Mouse (Mus musculus) liver, embryonic 11.5 days (tissue): ENCODE data around the gene Efna2. TPM values are rescaled to one million over a fixed set of nuclear protein-coding genes. Genes with fewer than 3 reads are reported as not detected.
A peak's percentile ranks its signal among the peaks of the same experiment; 100 is the strongest.
"Not testable (repeated sequence)": the region's sequence is repeated elsewhere in the genome, so short reads cannot be mapped to it uniquely, and the experiment has no call there.

Experiments used
- ATAC-seq: fragments of 200-750 bp; cut with Nextera tagmentation; replicated peaks from 2 replicates; pipeline ENCODE4 v1.8.0; 2017; ENCODE audit warnings: moderate number of reproducible peaks, mild to moderate bottlenecking, moderate TSS enrichment, moderate library complexity; ENCODE audit not compliant: low FRiP score
- DNase-seq: peaks from one replicate; pipeline ENCODE4 v3.0.0-alpha.2; 2017; ENCODE audit warnings: low spot score
- H3K27ac ChIP-seq: fragments of 300-500 bp; sonication (generic); 2 replicates; pipeline ENCODE4 v1.5.1; 2014; ENCODE audit warnings: mild to moderate bottlenecking, low read depth, low read length, control low read depth
- H3K27me3 ChIP-seq: fragments of 300-500 bp; sonication (generic); replicated peaks from 2 replicates; pipeline ENCODE4 v1.6.1; 2014; ENCODE audit warnings: low read length, mixed read lengths; ENCODE audit not compliant: control insufficient read depth, insufficient read depth
- H3K36me3 ChIP-seq: fragments of 300-500 bp; sonication (generic); 2 replicates; pipeline ENCODE4 v1.6.1; 2014; ENCODE audit warnings: mild to moderate bottlenecking, low read length, moderate library complexity, mixed read lengths; ENCODE audit not compliant: control insufficient read depth, insufficient read depth
- H3K4me1 ChIP-seq: fragments of 300-500 bp; sonication (generic); replicated peaks from 2 replicates; pipeline ENCODE4 v1.6.1; 2014; ENCODE audit warnings: low read length, mixed read lengths; ENCODE audit not compliant: control insufficient read depth, insufficient read depth
- H3K4me2 ChIP-seq: fragments of 300-500 bp; sonication (generic); 2 replicates; pipeline ENCODE4 v1.6.1; 2014; ENCODE audit warnings: mild to moderate bottlenecking, control low read depth, moderate library complexity
- H3K4me3 ChIP-seq: fragments of 300-500 bp; sonication (generic); 2 replicates; pipeline ENCODE4 v1.5.1; 2014; ENCODE audit warnings: low read depth, low read length, control low read depth
- H3K9ac ChIP-seq: fragments of 300-500 bp; sonication (generic); 2 replicates; pipeline ENCODE4 v1.6.1; 2014; ENCODE audit warnings: low read depth, low read length, control low read depth
- H3K9me3 ChIP-seq: fragments of 300-500 bp; sonication (generic); 2 replicates; pipeline ENCODE4 v1.6.1; 2016; ENCODE audit warnings: low read length, inconsistent platforms, mixed read lengths; ENCODE audit not compliant: control insufficient read depth
- WGBS: fragments of 180-500 bp; shearing (Covaris S2); extraction: QIAGEN DNeasy Blood & Tissue Kit; methylation state at CpG from one replicate; pipeline ENCODE4 v1.1.7; 2014; 5-methylcytosine and 5-hydroxymethylcytosine counted together
- polyA plus RNA-seq: library from polyadenylated mRNA; unstranded; fragments of >200 nt; fragmentation: Nextera tagmentation; extraction: Ambion mirVana; gene quantifications from 2 replicates; pipeline ENCODE4 v1.2.1, GENCODE M21; 2014

Efna2 gene
- polyA plus RNA-seq, 1 experiment from 2014 or later = 10.7 TPM

DNA sequence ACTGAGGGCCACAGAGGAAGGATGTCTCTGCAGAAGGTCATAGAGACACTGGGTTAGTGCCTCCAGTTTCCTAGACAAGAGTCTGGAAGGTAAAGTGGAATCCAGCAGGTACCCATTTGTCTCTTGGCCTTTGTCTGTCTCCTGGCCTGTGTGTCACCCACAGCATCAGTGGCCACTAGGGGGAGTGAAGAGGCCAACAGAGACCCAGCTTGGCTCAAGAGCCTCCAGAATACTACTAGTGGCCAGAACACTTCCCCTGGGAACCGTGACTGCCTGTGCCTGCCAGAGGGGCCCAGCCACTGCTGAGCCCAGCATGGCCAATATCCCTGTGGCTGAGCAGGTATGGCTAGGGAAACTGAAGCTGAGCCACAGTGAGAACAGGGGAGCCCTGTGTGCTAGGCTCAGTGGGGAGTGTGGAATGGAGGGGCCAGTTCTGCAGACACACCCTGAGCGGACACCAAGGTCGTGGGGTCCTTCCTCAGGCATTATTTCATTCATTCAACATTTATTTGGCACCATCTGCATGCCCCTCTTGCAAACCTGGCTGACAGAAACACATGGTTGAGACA lies 20.2 kb downstream of the Efna2 start:
- no peaks in the 10 kb centered on the region for H3K9me3 ChIP-seq
- WGBS = 51% methylated on average over 3 of the region's 3 CpGs
- no peaks in the 10 kb centered on the region for H3K4me1 ChIP-seq
- ATAC-seq (peak; percentile 74), DNase-seq (peak; percentile 65)
- H3K9ac ChIP-seq = no peak overlapping the region
- no peaks in the 10 kb centered on the region for H3K27me3 ChIP-seq
- no peaks in the 10 kb centered on the region for H3K36me3 ChIP-seq
- H3K27ac ChIP-seq = no peak overlapping the region
- no peak overlapping the region for H3K4me3 ChIP-seq
- H3K4me2 ChIP-seq = no peak overlapping the region

GRCm38 (mm10) chr10:80200485-80200884 lies 21.2 kb downstream of the Efna2 start:
- Histone ChIP-seq H3K4me2 (no peak overlapping the region), H3K9ac (no peak overlapping the region), H3K9me3 (no peaks in the 10 kb centered on the region), H3K27ac (no peak overlapping the region), H3K4me3 (no peak overlapping the region), H3K36me3 (no peaks in the 10 kb centered on the region), H3K4me1 (no peaks in the 10 kb centered on the region), H3K27me3 (no peaks in the 10 kb centered on the region)
- DNase-seq (no peak), ATAC-seq (no peak)
- WGBS = 69% methylated on average over 6 of the region's 6 CpGs

GRCm38 (mm10) chr10:80204055-80204454 lies 24.8 kb downstream of the Efna2 start:
- H3K36me3 ChIP-seq = no peaks in the 10 kb centered on the region
- no peaks in the 10 kb centered on the region for H3K9me3 ChIP-seq
- H3K27me3 ChIP-seq = peaks cover 4% of the 10 kb centered on the region; the same call in 1 of the 2 replicates
- H3K9ac ChIP-seq = no peak overlapping the region
- no peak for ATAC-seq
- no peak overlapping the region for H3K27ac ChIP-seq
- no peaks in the 10 kb centered on the region for H3K4me1 ChIP-seq
- no peak overlapping the region for H3K4me3 ChIP-seq
- DNase-seq = no peak
- no peak overlapping the region for H3K4me2 ChIP-seq
- 58% methylated on average over 7 of the region's 7 CpGs for WGBS

GRCm38 (mm10) chr10:80207201-80207600 lies 27.9 kb downstream of the Efna2 start:
- Histone ChIP-seq H3K9me3 (no peaks in the 10 kb centered on the region), H3K27ac (no peak overlapping the region), H3K4me1 (no peaks in the 10 kb centered on the region), H3K36me3 (no peaks in the 10 kb centered on the region), H3K9ac (no peak overlapping the region), H3K4me2 (no peak overlapping the region), H3K4me3 (no peak overlapping the region), H3K27me3 (peaks cover 5% of the 10 kb centered on the region; the same call in 1 of the 2 replicates)
- WGBS = 48% methylated on average over 1 of the region's 1 CpGs
- no peak for DNase-seq
- ATAC-seq = no peak

- 73% methylated on average over 10 of the region's 10 CpGs for WGBS
- Histone ChIP-seq H3K9ac (no peak overlapping the region), H3K9me3 (no peaks in the 10 kb centered on the region), H3K4me3 (no peak overlapping the region), H3K4me1 (no peaks in the 10 kb centered on the region), H3K36me3 (no peaks in the 10 kb centered on the region), H3K27ac (no peak overlapping the region), H3K27me3 (peaks cover 5% of the 10 kb centered on the region; the same call in 1 of the 2 replicates), H3K4me2 (no peak overlapping the region)
- DNase-seq = no peak
- ATAC-seq = no peak
Measured at GRCm38 (mm10) chr10:80207676-80208075, 28.4 kb downstream of the Efna2 start.

- no peak overlapping the region for H3K4me2 ChIP-seq
- 79% methylated on average over 4 of the region's 4 CpGs for WGBS
- H3K4me1 ChIP-seq = no peaks in the 10 kb centered on the region
- no peaks in the 10 kb centered on the region for H3K36me3 ChIP-seq
- no peak overlapping the region for H3K9ac ChIP-seq
- H3K27me3 ChIP-seq = peaks cover 5% of the 10 kb centered on the region; the same call in 1 of the 2 replicates
- H3K4me3 ChIP-seq = no peak overlapping the region
- no peak overlapping the region for H3K27ac ChIP-seq
- DNase-seq (no peak), ATAC-seq (no peak)
- no peaks in the 10 kb centered on the region for H3K9me3 ChIP-seq
Measured at GRCm38 (mm10) chr10:80208248-80208647, 29.0 kb downstream of the Efna2 start.

DNA sequence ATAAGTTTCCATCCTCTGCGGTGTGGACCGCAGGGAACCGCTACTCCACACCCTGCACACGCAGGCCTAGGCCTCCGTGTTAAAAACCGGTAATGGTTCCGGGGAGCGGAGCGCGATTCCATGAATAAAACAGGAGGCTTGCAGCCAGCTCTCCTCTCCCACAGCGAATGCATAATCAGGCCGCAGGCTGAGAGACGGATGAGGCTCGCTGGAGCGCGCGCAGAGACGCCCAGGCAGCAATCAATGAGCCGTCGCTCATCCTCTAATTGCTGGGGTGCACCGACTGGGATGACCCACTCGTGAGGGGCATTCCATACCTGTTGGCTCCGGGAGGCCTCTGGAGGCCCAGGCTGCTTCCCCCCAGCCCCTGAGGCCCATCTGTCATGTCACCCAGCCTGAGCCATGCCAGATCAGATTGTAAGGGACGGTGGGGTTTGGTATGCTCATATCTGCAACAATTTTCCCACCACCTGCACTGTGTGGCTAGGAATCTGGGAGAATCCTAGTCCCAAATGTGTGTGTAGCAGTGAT lies 29.6 kb downstream of the Efna2 start:
- Histone ChIP-seq H3K27me3 (peaks cover 5% of the 10 kb centered on the region; the same call in 1 of the 2 replicates), H3K36me3 (no peaks in the 10 kb centered on the region), H3K4me1 (no peaks in the 10 kb centered on the region), H3K9ac (no peak overlapping the region), H3K4me3 (no peak overlapping the region), H3K27ac (no peak overlapping the region), H3K9me3 (no peaks in the 10 kb centered on the region), H3K4me2 (peak overlapping the region; percentile 16; the same call in 1 of the 2 replicates)
- DNase-seq (no peak), ATAC-seq (no peak)
- WGBS = 30% methylated on average over 24 of the region's 24 CpGs

GRCm38 (mm10) chr10:80211547-80212103 lies 32.3 kb downstream of the Efna2 start:
- not testable (repeated sequence) for H3K27ac ChIP-seq, DNase-seq, H3K27me3 ChIP-seq, ATAC-seq, H3K4me1 ChIP-seq, H3K9ac ChIP-seq, H3K9me3 ChIP-seq, H3K4me2 ChIP-seq, H3K4me3 ChIP-seq, H3K36me3 ChIP-seq
- 74% methylated on average over 7 of the region's 7 CpGs for WGBS
